Mouse (Mus musculus) megakaryocyte, adult 5-6 weeks (primary cell): ENCODE measurements at regions not wholly inside any gene's neighbourhood (a gene's known extent, or its start where the extent isn't known, plus 50 kb on each side); places are given as distances from the start of the nearest gene placed in this dataset.

Experiments
- ATAC-seq: 2 replicates; pipeline ENCODE4 v1.8.0; 2016; ENCODE audit warnings: mild to moderate bottlenecking, inconsistent platforms; ENCODE audit not compliant: poor library complexity, severe bottlenecking

DNA sequence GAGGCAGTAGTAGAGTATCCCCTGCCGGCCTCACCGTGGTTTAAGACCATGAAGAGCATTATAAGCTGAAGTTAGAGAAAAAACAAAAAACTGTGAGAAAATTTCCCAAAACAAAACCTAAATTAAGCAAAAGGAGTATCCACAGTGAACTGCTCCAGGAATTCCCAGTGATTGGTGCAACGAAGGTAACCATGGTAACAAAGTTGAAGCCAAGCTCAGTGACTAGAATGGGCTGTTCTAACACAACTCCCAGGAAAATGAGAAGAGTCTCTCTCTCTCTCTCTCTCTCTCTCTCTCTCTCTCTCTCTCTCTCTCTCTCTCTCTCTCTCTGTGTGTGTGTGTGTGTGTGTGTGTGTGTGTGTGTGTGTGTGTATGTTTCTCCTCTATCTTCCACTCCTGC is 567.0 kb downstream of the Ttll7 start:
- ATAC-seq, result no peak

DNA sequence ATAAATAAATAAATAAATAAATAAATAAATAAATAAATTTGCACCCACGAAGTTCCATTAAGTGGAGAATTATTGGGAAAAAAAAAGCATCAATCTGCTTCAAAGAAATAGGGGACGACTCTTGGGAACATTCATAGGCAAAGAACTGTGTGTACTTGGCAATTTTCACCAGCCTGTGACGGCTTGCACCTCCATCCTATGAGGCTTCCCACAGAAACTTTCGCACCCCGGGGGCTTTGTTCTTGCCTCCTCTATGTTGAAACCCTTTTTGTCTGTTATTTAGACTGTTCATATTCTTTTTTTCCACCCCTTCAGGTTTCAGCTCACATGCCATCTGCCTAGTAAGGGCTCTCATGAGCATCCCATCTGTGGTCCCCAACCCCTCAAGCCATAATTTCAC is 570.0 kb downstream of the Ttll7 start:
- ATAC-seq, result no peak

DNA sequence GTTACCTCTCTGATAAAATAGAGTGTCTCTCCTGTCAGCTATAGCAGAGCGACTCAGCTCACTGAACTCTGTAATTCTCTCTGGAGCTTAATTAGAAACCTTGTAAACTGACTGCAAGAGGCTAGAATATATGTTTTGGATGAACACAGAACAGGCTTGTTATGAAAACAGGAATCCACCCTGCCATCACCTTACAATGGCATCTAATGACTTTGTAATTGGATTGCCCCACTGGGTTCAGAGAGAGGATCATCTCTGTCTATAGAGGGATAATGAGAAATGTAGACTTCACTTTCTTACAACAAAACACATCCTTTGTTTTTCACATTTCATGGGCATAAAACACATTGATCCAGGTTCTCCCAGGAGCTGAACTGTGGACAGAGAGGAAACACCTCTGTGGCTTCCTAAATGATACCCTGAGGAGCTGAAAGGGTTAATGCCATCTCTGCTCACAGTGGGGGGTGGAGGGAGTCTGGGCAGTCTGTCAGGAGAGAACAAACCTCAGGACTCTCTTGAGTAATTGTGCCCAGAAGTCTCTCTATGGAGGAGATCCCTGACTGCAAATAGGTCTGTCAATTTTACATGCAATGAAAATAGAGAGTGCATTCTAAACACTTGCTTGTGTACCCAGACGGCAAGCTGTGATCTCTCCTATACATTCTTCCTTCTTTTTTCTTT is 571.9 kb downstream of the Ttll7 start:
- no peak for ATAC-seq

DNA sequence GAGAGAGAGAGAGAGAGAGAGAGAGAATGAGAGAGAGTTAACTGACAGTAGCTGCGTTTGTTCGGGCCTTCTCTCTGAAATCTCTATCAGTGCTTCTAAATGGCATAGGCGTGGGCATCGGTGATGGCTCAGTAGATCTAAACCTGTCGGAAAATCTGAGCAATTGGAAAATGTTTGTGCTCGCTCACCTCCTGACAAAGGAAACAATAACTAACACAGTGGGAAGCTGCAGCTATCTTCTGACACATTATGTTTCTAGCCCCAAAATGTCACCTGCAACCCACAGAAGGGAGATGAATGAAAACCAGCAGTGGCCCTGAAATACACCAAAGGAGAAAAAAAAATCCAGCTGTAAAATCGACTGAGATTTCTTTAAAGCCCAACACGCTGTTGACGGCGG is 576.7 kb downstream of the Ttll7 start:
- ATAC-seq, result no peak

DNA sequence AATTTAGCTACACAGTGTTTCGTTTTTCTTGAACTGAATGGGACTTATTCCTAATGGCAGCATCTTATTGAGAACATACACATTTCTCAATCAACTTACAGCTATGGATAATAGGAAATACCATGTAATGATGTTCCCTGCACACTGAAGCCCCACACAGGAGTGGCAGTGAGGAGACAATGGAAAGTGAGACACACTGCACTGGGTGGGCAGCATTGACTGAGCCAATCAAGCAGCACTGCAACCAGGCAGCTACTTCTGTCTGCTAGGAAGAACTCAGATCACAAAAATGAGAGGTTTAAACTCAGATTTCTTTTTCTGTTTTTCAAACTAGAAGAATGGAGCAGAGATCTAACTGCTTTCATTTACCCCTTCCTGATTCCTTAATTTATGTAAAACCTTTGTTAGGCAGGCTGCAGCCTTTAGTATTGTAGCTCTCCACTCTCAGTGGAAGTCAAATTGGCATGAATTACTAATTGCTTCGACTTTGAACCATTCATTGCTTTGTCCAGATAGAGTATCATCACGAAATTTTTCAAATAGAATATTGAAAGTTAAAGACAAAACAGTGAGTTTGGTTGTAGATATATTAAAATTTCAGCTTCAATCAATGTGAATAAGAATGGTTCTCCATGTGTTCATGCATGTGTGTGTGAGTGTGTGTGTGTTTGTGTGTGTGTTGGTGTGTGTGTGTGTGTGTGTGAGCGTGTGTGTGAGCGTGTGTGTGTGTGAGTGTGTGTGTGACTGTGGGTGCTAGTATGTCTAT is 590.9 kb downstream of the Ttll7 start:
- no peak for ATAC-seq

DNA sequence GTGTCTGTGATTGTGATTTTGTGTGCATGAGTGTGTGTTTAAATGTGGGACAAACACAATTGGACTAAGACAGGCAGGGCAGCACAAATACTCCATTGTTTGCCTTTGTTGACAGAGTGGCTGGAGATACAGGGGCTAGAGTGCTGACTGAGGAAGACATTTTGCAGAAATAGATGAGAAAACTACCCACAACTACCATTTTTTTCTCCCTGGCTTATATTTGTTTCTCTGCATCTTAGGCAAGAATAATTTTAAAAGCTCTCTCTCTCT is 591.5 kb downstream of the Ttll7 start:
- no peak for ATAC-seq

DNA sequence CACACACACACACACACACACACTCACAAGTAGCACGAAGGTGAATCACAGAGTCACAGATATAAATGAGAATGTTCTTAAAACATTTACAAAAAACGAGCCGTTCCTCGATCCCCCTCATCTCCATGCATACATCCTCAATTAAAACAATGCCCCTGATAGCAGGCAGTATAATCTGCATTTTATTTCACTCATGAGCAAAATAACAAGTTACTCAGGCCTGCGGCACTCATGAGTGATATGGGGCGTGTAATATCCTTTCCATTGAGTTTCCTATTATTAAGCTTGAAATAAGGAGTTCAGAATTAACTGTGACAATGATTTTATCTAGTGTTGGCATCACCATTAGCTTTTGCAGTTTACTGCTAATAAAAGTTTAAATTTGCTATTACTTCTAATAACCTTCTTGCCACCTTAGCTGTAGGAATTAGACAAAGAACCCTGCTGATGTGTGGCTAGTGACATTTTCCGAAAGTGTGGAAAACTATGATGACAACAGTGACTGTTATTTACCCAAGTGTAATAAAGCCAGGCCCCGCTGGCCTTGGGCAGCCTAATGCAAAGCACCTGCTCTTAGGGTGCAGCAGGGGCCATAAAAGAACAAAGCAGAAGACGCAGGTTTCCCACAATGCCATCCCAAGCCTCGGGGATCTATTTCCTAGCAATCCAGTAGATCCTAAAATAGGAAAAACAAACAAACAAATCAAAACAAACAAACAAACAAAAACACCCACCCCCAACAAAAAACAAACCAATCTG is 592.0 kb downstream of the Ttll7 start:
- ATAC-seq, result no peak

DNA sequence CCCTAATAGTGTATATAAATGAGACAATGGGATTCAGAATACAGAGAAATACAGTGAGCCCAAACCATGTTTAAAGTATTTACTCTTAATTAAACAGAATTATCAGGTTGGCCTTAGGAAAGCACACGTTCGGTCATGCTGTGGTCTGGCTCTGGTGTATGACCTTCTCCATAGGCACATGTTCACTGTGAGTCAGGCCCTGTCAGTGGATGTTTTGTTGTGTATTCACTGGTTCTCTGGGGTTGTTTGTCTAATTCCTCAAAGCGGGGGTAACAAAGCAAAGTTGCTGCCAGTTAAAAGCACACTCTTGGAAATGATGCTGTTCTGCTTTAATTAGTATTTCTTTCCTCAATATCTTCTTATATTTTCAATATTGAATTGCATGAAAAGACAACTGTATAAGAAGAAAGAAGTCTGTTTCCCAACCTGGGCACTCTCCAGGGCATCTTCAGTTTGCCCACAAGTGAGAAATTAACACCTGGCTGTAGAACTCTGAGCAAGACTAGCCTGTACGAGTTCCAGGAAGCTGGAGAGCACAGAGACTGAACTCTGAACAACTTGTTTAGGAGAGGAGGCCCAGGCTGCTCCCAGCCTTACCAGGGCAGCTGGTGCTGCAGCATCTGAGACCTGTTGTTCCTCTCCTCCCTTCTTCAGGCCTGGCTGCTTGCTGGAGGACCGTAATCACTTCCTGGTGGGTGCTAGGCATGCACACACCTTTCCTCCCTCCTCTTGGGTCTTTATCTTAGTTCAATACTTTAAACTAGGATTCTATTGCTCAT is 593.1 kb downstream of the Ttll7 start:
- no peak for ATAC-seq

DNA sequence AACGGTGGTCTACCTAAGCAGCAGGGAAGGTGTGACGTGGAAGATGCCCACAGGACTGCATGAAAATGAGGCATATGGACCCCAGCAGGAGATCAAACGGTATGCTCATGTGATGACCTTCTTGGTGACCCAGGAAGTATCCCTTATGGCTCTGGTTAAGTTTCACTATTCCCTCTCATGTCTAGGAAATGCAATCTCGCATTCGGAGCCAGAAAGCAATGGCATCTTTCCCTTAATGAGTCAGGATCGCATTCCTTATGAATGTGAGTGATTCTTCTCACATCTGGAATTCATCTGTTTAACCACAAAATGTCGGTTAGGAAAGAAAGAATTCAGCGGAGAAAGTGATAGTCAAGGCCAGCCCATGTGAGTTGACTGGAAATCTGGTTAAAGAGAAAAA is 593.7 kb downstream of the Ttll7 start:
- ATAC-seq, result no peak

DNA sequence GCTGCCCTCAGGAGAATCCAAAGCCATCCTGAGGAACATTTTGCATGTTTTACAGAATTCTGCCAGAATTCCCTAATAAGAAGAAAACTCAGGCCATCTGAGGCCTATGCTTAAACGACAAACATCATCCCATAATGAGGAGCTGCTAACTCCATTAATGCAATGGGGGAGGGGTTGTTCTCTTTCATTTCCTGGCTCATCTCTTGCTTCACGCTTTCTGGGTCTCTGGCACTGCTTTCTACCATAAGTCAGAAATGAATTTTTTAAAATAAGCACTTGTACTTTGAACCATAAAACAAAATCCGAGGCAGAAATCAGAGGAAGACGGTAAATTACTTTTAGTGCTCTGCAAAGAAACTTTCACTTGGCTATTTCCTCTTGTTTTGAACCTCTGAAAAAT is 600.0 kb downstream of the Ttll7 start:
- no peak for ATAC-seq

DNA sequence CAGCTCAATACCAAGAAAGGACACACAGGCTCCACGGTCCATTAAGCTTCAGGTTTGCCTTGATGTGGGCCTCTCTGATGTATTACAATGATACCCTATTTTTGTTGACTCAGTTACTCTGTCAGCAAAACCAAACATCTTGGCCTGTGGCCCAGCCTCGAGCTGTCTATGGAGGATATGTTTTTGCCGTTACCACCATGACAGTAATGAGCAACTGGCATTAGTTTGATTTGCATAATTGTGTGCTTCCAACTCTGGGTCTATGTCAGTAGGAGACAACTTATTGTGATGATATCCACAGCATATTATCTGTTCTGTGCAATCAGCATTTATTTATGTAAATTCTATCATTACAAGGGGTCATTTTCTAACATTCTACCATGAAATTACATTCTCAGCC is 603.2 kb downstream of the Ttll7 start:
- no peak for ATAC-seq

DNA sequence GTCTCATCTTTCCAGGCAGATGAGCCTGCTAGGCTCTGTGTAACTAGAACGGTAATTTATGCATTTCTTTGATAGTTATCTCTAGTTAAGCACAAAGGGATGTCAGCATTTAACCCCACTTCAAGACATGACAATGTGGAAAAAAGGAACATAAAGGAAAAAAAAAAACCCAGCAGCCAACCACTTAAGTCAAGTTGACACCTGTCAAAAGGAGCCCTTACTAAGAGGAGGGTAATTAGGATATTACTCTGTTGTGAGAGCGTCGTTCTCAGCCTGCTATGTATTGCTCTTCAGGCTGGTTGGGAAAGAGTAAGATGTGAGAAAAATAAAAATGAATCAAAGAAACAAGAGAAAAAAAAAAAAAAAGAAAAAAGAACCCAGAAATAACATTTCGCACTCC is 604.1 kb downstream of the Ttll7 start:
- no peak for ATAC-seq

DNA sequence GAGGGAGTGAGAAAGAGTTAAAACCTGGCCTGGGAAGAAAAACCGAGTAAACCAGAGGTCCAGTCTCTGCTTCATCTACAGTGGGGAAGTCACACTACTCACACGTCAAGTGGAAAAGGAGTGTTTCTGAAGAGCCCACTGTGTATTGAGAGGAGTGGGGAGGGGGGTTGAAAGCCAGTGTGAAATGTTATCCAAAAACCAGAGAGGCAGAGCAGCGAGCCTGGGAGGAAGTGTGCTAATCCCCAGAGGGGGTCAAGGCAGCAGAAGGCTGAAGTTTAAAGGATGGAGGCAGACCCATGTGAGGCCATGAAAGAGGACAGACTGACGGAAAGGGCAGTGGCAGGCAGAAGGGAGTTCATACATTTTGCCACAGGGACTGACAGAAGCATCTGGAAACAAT is 605.9 kb downstream of the Ttll7 start:
- ATAC-seq, result no peak

DNA sequence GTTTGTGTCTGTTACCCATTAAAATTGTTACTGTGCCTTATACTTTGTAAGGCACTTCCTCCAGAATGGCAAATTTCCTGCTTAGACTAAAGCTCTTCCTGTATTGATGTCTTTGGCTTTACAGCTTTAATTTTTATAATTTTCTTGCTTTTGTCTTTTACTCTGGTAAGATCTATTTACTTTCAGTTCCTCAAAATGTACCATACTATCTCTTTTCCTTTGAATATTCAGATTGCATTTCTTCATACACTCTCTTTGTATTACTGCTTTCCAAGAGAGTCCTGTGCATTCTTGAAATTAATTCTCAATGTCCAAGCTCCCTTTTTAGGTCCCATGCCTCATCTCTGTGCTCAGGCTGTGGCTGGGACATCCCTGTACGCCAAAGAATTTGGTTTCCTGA is 627.7 kb downstream of the Ttll7 start:
- no peak for ATAC-seq
